Mouse (Mus musculus) urinary bladder, postnatal 10 days (tissue): ENCODE results near the gene Trim6.
A peak's percentile ranks its signal among the peaks of the same experiment; 100 is the strongest.
"Not testable (repeated sequence)": the region's sequence is repeated elsewhere in the genome, so short reads cannot be mapped to it uniquely, and the experiment has no call there.

Experiments used
- DNase-seq: peaks from one replicate; pipeline ENCODE4 v3.0.0; 2022; ENCODE audit warnings: low spot score

Trim6 gene

DNA sequence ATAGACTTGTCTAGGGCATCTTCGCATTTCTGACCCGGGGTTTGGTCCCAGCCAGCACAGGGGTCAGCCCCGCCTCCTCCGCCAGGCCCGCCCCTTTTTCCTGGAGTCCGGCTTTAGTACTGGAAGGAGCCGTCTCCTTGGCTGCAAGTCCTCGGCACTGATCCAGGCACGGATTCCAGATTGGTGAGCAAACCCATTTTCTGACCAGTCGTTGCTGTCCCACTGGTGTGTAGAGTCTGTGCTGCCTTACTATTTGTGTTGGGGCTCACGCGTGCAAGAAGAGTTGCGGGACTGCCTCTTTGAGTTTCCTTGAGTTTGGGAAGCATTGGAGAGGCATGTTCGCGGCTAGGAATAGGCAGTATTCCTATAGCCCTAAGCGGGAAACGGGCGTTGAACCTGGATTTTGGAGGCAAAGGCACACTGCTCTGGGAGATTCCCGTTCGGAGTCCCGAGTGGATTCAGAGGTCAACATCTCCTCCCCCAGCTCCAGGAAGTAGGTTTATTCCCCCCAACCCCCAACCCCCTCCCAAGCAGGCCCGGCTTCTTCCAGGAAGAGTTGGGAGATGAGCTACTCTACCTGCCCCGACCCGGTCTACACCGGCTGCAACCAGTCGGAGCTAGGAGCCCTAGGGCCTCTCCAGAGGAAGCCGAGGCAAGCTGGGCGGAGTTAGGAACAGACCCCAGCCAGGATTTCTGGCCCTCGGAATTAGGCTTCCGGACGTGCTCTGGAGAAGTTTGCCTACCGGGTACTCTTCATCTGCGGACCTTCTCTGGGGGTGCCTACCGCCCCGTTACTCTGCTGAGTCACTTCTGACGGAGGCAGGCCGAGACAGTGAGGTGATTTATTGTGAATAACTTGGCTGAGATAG, at the start of gene Trim6:
Trim6 (plus strand) TSS at position 93 of the 869 bp plus-strand sequence.
- peak; percentile 30 for DNase-seq

DNA sequence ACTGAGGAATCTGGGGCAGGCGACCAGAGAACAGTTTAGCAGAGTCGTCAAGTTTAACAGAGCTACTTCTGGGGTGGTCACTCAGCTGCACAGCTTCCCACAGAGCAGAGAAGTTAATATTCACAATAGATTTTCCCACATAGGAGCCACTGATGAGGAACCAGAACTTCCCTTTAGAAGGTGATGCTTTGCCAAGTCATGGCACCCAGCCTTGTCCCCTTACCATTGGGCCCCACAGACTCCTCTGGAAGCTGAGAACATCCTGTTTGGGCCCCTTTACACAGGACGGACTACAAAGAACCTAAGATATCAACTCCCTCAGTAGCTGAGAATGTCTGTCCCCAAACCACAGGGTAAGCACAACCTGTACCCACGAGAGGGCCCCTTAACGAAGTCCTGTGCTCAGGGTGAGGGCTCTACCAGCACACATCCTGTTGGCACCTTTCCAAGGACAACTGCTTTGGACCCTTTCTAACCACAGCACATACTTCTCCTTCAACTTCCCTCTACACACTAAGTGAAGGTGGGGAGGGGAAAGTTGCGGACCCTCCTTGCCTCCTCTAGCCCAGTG, 48.9 kb upstream of the Trim6 start:
- DNase-seq, result no peak

DNA sequence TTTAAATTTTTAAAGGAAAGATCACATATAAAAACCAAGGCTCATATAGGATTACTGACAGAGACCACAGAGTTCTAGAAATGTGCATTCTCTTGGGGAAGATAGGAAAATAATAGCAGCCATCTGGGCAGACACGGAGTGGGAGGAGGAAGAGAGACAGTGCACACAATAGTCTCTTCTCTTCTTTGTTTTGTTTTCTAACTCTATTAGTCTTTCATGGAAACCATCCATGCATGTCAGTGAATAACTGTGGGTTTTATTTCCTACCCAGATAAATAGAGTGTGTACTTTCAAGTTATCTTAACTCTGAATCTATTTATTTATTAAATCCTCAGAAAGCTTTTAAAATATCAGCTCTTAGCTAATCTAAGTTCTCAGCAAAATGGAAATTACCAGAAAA, 43.5 kb upstream of the Trim6 start:
- no peak for DNase-seq

DNA sequence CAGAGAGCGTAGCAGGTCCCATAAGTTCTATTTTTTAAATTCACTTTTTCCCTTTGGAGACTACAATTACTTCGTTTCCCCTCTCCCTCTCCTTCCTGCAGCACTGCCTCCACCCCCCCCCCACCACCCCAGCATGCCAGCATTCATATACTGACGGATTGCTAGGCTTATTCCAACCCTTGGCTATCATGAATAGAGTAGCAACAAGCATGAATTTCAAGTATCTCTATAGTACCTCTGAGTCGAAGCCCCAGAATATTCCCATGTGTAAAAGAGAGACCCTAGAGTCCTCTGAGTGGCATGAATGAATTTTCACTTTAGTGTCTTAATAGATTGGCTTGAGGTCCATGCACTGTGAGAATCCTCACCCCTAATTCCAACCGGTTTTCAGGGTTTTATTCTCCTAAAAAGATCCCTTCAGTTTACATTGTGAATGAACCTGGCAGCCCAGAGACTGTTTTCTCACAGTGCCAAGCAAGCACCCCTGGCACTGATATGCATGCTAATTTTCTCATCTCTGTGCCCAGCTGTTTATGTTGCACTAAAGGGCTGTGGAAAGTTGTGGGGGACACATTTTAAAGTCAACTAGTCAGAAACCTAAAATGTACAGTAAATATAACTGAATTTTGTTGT, 40.1 kb upstream of the Trim6 start:
- no peak for DNase-seq

DNA sequence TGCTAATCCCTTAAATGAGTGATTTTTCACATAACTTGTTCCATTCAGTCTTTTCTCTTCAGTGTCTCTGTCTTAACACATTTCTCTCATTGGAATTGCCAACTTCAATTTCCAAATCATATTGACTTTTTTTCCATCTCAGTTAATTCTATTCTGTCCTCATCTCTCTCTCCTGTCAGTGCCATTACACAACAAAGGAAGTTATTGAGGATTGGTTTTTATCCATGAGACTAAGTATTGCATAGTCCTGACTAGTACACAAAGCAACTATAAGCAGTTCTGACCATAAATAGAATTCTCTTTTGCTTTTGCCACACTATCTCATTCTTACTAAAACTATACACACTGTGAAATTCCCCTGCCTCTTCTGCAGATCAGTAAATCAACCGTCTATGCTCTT, 39.5 kb upstream of the Trim6 start:
- DNase-seq, result no peak

DNA sequence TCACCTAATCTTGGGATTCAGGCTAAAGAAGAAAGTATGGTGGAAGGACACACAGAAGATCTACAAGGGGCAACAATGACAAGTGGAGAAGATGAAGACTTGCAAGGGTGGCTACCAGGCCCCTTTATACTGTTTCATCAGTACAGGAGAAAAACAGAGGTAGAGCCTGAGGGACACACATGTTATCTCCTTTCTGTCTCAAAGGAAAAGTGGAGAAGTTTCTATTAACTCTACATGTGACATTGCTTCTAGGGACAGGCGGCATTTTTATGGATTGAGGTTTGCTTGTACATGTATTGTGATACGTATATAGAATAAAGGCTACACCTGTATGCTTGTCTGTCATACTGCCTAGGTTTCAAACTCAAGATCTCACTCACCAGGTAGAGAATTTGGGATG, 35.3 kb upstream of the Trim6 start, which contains the start of gene Olfr648:
Olfr648 (minus strand) TSS at position 101 of the 400 bp plus-strand sequence.
- DNase-seq, result no peak

DNA sequence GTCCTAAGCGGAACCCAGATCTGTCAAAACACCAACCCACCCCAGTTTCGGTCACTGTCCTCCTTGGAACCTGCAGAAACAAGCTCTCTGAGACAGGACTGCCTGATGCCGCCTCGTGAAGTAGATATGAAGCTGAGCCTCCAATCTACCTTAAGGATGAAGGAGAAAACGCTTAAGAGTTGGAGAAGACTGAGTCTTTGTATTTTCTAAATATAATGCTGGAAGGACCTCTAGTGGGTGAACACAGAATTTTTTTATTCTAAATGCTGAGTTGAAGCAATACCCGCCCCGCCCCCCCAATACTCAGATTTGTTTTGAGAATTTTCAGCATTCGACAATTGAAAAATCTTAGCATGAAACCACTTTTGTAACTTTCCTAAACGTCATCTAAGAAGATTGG, 27.3 kb upstream of the Trim6 start:
- no peak for DNase-seq

DNA sequence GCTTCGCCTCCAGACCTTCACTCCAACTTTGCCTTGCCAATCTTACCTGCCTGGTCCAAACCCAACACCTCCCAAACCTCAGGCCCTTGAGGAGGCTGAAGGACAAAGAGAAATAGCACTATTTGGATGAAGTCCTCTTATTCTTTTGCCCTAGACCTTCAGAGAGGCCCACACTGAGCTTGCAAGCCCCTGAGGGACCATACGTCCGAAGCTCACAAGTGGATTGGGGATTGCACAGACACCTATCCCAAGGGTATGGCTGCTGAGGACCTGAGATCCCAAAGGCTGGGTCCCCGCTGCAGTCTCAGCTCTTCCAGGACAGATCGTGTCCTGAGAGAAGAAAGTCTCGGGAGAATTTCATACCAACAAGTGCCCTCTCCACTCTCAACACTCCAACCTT, 22.7 kb upstream of the Trim6 start, which contains the start of gene Olfr649:
Olfr649 (minus strand) TSS at position 101 of the 400 bp plus-strand sequence.
- DNase-seq, result no peak

DNA sequence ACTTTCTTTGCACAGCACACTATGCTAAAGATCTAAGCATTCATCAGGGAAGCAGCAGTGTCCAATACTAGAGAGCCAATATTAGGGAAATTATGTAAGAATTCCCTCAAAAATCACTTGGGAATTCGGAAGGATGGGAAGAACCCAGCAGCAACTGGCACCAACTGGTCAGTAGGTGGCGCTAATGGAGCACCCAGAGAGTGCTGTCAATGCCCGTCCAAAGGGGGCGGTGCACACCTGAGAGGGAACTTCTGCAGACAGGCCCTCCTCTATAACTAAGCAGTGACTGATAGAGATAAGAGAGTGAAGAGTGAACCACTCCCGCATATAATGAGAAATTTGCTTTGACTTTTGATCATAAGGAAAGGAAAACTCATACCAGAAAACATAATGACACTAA, 18.8 kb upstream of the Trim6 start:
- DNase-seq, result peak; percentile 33

DNA sequence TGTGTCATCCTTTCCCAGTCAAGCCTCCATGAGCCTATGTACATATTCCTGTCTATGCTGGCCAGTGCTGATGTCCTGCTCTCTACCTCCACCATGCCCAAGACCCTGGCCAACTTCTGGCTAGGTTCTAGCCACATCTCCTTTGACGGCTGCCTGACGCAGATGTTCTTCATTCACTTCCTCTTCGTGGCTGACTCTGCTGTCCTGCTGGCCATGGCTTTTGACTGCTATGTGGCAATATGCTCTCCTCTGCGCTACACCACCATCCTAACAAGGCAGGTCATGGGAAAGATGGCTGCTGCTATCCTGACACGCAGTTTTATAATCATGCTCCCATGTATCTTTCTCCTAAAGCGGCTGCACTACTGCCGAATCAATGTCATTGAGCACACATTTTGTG, 12.4 kb upstream of the Trim6 start:
- no peak for DNase-seq

DNA sequence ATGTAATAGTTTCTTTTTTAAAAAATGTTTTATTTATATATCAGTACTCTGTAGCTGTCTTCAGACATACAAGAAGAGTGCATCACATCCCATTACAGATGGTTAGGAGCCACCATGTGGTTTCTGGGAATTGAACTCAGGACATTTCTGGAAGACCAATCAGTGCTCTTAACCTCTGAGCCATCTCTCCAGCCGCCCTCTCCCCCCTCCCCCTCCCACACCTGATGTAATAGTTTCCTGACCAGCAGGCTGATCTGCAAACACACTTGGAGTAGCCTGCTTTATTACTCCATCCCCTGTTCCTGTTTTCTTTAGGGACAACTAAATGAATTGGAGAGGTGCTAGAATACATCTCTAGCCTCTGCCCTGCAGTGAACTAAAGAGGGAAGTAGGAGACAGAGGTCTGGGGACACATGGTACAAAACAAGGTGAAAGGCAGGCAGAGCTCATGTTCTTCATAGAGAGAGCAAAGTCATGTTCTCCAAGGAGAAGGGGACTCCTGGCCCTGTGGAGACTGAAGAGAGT, 2.5 kb upstream of the Trim6 start:
- DNase-seq, result no peak

DNA sequence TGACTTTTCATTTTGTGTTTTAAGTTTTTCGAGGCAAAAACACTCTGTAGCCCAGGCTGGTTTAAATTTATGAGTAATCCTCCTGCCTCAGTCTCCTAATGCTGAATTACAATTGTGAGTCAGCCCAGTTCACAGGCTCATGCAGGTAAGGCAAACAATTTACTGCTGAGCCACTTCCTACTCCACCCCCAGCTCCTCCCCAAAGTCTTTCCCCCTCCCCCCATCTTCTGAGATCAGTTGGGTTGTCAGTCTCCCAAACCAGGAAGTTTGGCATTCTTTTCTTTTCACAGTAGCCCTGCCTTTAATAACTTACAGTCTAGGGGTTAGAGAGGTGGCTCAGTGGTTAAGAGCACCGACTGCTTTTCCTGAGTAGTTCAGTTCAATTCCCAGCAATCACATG, 712 bp upstream of the Trim6 start:
- DNase-seq, result no peak

DNA sequence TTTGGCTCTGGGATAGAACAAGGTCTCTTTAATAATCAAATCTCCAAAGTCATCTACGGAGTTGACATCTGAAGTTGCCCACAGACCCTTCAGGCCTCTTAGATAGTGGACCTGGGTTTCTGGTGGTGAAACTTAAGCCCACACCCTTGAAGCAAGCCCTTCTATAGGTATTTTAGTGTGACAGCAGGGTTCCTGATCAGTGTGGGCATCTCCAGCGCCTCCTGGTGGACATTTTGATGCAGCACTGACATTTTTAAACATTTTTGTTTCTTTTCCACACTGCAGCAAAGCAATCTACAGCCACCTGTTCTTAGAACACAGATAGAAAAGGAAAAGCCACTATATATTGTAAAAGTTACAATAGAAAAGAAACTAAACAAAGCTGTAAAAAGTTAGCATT, 12.6 kb downstream of the Trim6 start:
- no peak for DNase-seq

DNA sequence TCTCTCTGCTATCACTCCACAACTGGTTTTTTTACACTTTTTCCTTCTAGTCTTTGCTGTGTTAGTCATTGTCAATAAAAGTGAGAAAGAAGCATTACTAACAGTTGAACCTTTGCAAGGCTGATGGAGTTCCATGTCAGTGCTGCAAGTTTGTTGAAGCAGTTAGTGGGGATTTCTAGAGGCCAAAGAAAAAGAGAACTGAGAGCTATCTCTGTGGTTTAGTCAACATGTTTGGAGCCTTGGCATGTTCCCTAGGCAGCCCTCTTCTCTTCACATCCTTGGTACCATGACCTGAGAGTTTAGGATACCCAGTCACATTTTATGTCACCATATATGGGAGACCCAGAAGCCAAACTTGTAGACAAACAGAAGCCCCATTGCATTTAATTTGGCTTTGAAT, 22.3 kb downstream of the Trim6 start:
- no peak for DNase-seq

DNA sequence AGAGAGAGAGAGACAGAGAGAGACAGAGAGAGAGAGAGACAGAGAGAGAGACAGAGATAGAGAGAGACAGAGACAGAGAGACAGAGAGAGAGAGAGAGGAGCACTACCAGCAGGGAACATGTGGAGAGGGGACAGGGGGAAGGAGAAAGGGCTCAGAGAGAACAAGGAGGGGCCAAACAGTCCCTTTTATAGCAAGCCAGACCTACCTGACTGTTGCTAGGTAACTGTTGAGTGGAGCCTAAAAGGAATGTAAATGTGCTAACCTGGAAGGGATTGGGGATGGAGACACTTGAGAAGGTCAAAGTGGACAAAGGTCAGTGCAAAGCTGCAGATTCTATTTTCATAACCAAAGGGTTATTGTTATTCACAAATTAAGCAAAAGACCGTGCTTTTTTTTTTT, 25.0 kb downstream of the Trim6 start:
- DNase-seq, result no peak

DNA sequence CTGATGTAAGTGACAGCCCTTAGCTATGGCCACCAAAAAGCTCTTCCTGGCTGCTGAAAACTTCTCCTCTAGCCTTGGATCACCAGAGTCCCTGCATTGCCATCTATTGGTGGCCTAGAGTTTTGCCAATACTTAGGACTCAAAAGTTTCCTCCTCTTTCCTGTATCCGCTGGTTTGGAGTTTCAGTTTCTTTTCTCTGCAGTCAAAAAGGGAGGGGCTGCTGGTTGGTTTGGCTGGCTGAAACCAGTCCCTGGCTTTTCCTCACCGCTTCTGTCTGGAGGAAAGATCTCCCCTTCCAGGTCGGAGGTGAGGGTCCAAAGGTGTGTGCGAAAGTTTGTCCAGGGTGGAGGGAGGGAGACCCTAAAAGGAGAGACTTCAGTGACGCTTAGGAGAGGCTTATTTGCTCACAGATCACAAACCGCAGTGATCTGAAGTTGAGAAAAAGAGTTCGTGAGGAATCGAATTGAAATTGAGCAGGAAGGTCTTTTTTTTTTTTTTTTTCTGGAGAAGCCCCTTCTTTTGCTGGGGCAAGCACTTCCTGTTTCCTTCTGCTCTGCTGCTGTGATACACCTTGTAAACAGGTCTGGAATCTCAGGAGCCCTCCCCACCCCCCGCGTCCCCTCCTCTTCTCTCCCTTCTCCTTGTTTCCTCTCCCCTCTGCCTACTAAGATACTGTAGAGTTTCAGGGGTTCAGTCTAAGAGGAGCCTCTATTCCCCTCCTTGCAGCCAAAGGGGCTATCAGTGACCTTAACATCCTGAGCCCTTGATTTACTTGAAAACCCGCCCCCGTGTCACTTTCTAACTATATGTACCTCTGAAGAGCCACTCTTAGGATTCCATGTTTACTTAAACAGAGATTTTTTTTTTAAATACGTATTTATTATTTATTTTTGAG, 25.9 kb downstream of the Trim6 start, which contains the start of gene Trim34a:
Trim34a (plus strand) TSS at position 171 of the 895 bp plus-strand sequence.
- no peak for DNase-seq

DNA sequence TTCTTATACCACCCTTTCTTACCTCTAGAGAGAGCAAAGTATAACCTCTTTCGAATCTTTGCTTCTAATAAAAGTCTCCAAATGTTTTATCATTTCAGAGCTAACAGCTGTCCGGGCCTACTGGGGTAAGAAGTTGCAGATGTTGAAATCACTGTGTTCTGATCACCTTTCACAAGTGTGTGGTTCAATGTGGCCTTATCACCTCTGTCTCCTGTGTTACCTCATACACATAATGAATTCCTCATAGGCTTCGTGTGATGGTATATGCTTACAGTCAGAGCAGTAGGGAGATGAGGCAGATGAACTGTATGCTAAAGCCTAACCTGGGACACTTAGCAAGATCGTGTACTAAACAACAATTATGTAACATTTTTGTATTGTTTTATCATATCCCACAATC, 41.8 kb downstream of the Trim6 start:
- DNase-seq, result not testable (repeated sequence)

DNA sequence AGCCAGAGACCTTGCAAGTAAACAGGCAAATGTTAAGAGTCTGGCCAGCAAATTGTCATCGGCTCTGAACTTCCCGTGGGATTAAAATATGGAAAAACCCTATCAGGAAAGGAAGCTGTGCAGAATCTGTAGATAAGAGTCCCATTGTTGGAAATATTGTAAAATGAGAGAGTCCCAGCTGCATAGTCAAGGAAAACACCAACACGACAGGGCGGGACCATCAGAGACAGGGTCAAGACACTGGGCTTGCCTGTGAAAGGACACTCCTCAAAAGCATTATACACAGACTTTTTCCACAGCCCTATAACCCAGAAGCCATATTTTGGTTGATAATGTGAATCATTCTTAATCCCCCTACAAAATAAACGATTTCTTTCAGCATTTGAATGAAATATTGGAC, 46.7 kb downstream of the Trim6 start:
- not testable (repeated sequence) for DNase-seq

DNA sequence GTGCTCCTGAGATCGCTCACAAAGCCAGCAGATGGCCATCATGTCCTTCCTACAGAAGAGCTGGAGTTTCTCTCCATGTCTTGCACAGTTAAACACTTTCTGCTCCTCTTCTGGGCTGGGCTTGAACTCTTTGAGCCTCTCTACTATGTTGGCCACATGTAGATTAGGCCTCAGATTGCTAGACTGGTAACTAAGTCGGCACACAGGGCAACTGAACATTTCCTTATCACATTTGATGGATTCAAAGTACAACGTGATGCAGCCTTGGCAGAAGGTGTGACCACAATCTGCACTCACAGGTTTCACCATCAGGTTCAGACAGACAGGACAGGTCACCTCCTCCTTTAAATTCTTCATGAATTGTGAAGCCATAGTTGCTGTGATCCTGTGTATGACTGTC, 60.8 kb downstream of the Trim6 start:
- DNase-seq, result not testable (repeated sequence)
